Mouse (Mus musculus): Measurements from ENCODE around the gene Dclk1. TPM values are rescaled to one million over a fixed set of nuclear protein-coding genes. Genes with fewer than 3 reads are reported as not detected.

Gene Dclk1
- polyA plus RNA-seq (2015; fragmentation: Illumina TruSeq; extraction: RNeasy Lipid Tissue Mini Kit (QIAGEN cat#74804); ENCODE audit: insufficient read depth, low read depth, low replicate concordance): 1.4 TPM

DNA sequence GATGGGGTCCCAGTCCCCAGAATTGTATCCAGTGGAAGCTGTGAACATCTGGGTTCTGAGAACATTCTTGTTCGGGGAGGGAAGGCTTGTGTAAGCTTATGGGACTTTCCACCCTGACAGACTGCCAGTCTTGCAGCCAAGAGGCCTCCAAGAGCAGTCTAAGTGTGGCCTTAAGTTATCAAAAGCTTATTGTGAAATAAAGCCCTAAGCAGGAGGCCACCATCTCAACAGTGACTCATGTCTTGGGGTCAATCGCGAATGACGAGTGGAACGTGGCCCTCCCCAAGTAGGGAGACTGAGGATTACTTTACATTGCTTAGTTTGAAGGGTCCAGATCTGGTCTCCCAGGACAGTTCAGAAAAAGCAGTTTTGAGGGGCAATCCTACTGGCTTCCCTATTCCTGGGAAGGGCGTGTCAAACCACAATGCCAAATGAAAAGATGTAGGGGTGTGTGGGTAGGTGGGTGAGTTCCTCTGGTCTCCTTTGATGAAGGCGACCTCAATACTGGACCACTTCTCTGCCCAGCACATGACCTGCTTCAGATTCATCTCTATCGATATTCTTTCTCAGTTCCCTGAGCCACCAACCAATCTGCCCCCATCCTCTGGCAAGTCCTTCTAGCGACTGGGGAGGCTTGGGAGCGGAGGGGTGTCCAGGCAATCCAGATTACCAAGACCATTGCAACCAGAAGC, at the start of gene Dclk1:
Gene Dclk1 (plus strand): TSS at position 635 of the 692 bp plus-strand sequence.

GRCm38 (mm10) chr3:55472110-55472509, 229.9 kb downstream of the Dclk1 start, which contains the start of gene Gm21954:
Gene Gm21954, minus strand, starts transcription at chr3:55472210.

Other genes with a start within 250 kb of the Dclk1 start
- not detected for gene Ccna1, start 186.9 kb upstream of the Dclk1 start, polyA plus RNA-seq (2015; fragmentation: Illumina TruSeq; extraction: RNeasy Lipid Tissue Mini Kit (QIAGEN cat#74804); ENCODE audit: insufficient read depth, low read depth, low replicate concordance)
- gene Spg20, start 130.3 kb upstream of the Dclk1 start, polyA plus RNA-seq (2015; fragmentation: Illumina TruSeq; extraction: RNeasy Lipid Tissue Mini Kit (QIAGEN cat#74804); ENCODE audit: insufficient read depth, low read depth, low replicate concordance): 9.0 TPM
- gene Ccdc169, start 105.0 kb upstream of the Dclk1 start, polyA plus RNA-seq (2015; fragmentation: Illumina TruSeq; extraction: RNeasy Lipid Tissue Mini Kit (QIAGEN cat#74804); ENCODE audit: insufficient read depth, low read depth, low replicate concordance): 1.1 TPM
- not detected for gene Sohlh2, start 60.3 kb upstream of the Dclk1 start, polyA plus RNA-seq (2015; fragmentation: Illumina TruSeq; extraction: RNeasy Lipid Tissue Mini Kit (QIAGEN cat#74804); ENCODE audit: insufficient read depth, low read depth, low replicate concordance)
- gene Gm21954, start 229.8 kb downstream of the Dclk1 start, polyA plus RNA-seq (2015; fragmentation: Illumina TruSeq; extraction: RNeasy Lipid Tissue Mini Kit (QIAGEN cat#74804); ENCODE audit: insufficient read depth, low read depth, low replicate concordance): not detected